Comparison of ENCODE assay signal across 14 mouse cellular contexts in genomic region chr12:7870004-7870403, GRCm38 (mm10).
DNase-seq lines count a peak whose midpoint lies in the region; ATAC-seq and TF ChIP-seq lines count a peak whose summit lies in the region.
"Had no signal": no experiment of that assay in that cellular context is flagged by ENCODE, and none has a peak within 500 bp of the region (broad histone marks: within the 10 kb centered on the region; RNA-seq: fewer than 3 reads in every experiment).

No protein-coding gene starts in this region.

- 44% methylated on average over 3 of the region's 3 CpGs for WGBS in intestine, postnatal 0 days
- 53% methylated on average over 3 of the region's 3 CpGs for WGBS in intestine, embryonic 15.5 days
- WGBS in midbrain, postnatal 0 days = 51% methylated on average over 3 of the region's 3 CpGs

- no peaks in the 10 kb centered on the region for H3K27me3 ChIP-seq in intestine, postnatal 0 days (replicated peaks; ENCODE audit: control insufficient read depth, insufficient read depth, low read length)
- H3K27me3 ChIP-seq in intestine, embryonic 15.5 days (replicated peaks) = no peaks in the 10 kb centered on the region
- H3K27me3 ChIP-seq in midbrain, postnatal 0 days (ENCODE audit: insufficient read depth, low read length) = no peaks in the 10 kb centered on the region
- H3K27me3 ChIP-seq: Patski had no signal

- no peaks in the 10 kb centered on the region for H3K9me3 ChIP-seq in intestine, postnatal 0 days (ENCODE audit: control insufficient read depth)
- H3K9me3 ChIP-seq in intestine, embryonic 15.5 days = no peaks in the 10 kb centered on the region
- H3K9me3 ChIP-seq in midbrain, postnatal 0 days (ENCODE audit: low read length) = no peaks in the 10 kb centered on the region

- H3K4me2 ChIP-seq in intestine, postnatal 0 days (replicated peaks; ENCODE audit: low read depth) = no peak overlapping the region
- H3K4me2 ChIP-seq in intestine, embryonic 15.5 days (replicated peaks) = no peak overlapping the region
- no peak overlapping the region for H3K4me2 ChIP-seq in midbrain, postnatal 0 days (ENCODE audit: low read depth, low read length, poor library complexity, severe bottlenecking)

- H3K36me3 ChIP-seq in intestine, postnatal 0 days (ENCODE audit: control insufficient read depth, insufficient read depth) = no peaks in the 10 kb centered on the region
- no peaks in the 10 kb centered on the region for H3K36me3 ChIP-seq in intestine, embryonic 15.5 days
- H3K36me3 ChIP-seq in midbrain, postnatal 0 days (ENCODE audit: insufficient read depth, low read length) = no peaks in the 10 kb centered on the region

- no peak overlapping the region for H3K9ac ChIP-seq in intestine, postnatal 0 days (ENCODE audit: low read depth, low read length)
- H3K9ac ChIP-seq in intestine, embryonic 15.5 days = no peak overlapping the region
- no peak overlapping the region for H3K9ac ChIP-seq in midbrain, postnatal 0 days (replicated peaks; ENCODE audit: low read length, poor library complexity, severe bottlenecking)
- H3K9ac ChIP-seq: liver, embryonic 14.5 days had no signal

- peak; percentile 60 for TF ChIP-seq CTCF in intestine, postnatal 0 days (IDR thresholded peaks at IDR 0.05; ENCODE audit: low read depth)
- TF ChIP-seq CTCF in midbrain, postnatal 0 days (IDR thresholded peaks at IDR 0.05) = peak; percentile 80

- H3K4me3 ChIP-seq in intestine, postnatal 0 days (ENCODE audit: low read depth, low read length) = no peak overlapping the region
- H3K4me3 ChIP-seq in intestine, embryonic 15.5 days (replicated peaks) = no peak overlapping the region
- no peak overlapping the region for H3K4me3 ChIP-seq in midbrain, postnatal 0 days (ENCODE audit: low read depth, low read length)

- DNase-seq in embryo, embryonic 11 days = peak; percentile 12
- DNase-seq in embryo, embryonic 9.5 days (ENCODE audit: extremely low spot score) = no peak
- peak; percentile 7 for DNase-seq in lung, postnatal 10 days
- DNase-seq in lung, postnatal 4 days = no peak
- DNase-seq in midbrain, postnatal 0 days (ENCODE audit: low spot score) = peak; percentile 76
- DNase-seq in spleen, postnatal 10 days (ENCODE audit: low spot score in 2 of 2) = no peak
- DNase-seq: adrenal gland, adult 8-10 months; cerebellum, adult 11-12 months; heart, postnatal 10 days; thymus, postnatal 14 days had no signal

- H3K4me1 ChIP-seq in intestine, postnatal 0 days (replicated peaks; ENCODE audit: control insufficient read depth, insufficient read depth, low read length) = no peaks in the 10 kb centered on the region
- no peaks in the 10 kb centered on the region for H3K4me1 ChIP-seq in intestine, embryonic 15.5 days (replicated peaks)
- H3K4me1 ChIP-seq in midbrain, postnatal 0 days (ENCODE audit: insufficient read depth, low read length) = no peaks in the 10 kb centered on the region

- no peak overlapping the region for H3K27ac ChIP-seq in intestine, postnatal 0 days (ENCODE audit: low read depth, low read length)
- H3K27ac ChIP-seq in intestine, embryonic 15.5 days = no peak overlapping the region
- H3K27ac ChIP-seq in midbrain, postnatal 0 days (ENCODE audit: low read depth, low read length) = no peak overlapping the region
- H3K27ac ChIP-seq: liver, embryonic 14.5 days had no signal

- ATAC-seq in intestine, postnatal 0 days = no peak
- no peak for ATAC-seq in intestine, embryonic 15.5 days
- no peak for ATAC-seq in midbrain, postnatal 0 days (ENCODE audit: low FRiP score)
- ATAC-seq: Patski had no signal

Comparison
In these comparisons a context has a peak if more than half of its experiments do, and no peak if none do; other contexts are left out.
1. DNase-seq: peak in embryo, embryonic 11 days (single experiment), lung, postnatal 10 days (single experiment) and midbrain, postnatal 0 days (single experiment); none in embryo, embryonic 9.5 days (single experiment), lung, postnatal 4 days (0 of 2) and spleen, postnatal 10 days (0 of 2).